Comparison of ENCODE assay signal across 18 mouse cellular contexts in genomic region chr19:47497736-47498135, GRCm38 (mm10). TPM values are rescaled to one million over a fixed set of nuclear protein-coding genes. Genes with fewer than 3 reads are reported as not detected.
A peak's percentile ranks its signal among the peaks of the same experiment; 100 is the strongest.
DNase-seq lines count a peak whose midpoint lies in the region; ATAC-seq and TF ChIP-seq lines count a peak whose summit lies in the region.
"Had no signal": no experiment of that assay in that cellular context is flagged by ENCODE, and none has a peak within 500 bp of the region (broad histone marks: within the 10 kb centered on the region; RNA-seq: fewer than 3 reads in every experiment).

No protein-coding gene starts in this region.

- H3K4me2 ChIP-seq in forebrain, embryonic 13.5 days, result no peak overlapping the region
- no peak overlapping the region for H3K4me2 ChIP-seq in forebrain, embryonic 11.5 days (ENCODE audit: low read depth, low read length, severe bottlenecking)
- H3K4me2 ChIP-seq in limb, embryonic 14.5 days (replicated peaks; ENCODE audit: low read depth, low read length, severe bottlenecking), result no peak overlapping the region
- H3K4me2 ChIP-seq: forebrain, embryonic 15.5 days; heart, embryonic 12.5 days; hindbrain, embryonic 14.5 days had no signal

- no peak overlapping the region for H3K9ac ChIP-seq in forebrain, embryonic 13.5 days
- no peak overlapping the region for H3K9ac ChIP-seq in forebrain, embryonic 11.5 days (ENCODE audit: low read length)
- no peak overlapping the region for H3K9ac ChIP-seq in limb, embryonic 14.5 days (ENCODE audit: low read depth, low read length, severe bottlenecking)
- H3K9ac ChIP-seq: forebrain, embryonic 15.5 days; heart, embryonic 12.5 days; hindbrain, embryonic 14.5 days had no signal

- no peaks in the 10 kb centered on the region for H3K27me3 ChIP-seq in forebrain, embryonic 13.5 days
- no peaks in the 10 kb centered on the region for H3K27me3 ChIP-seq in forebrain, embryonic 11.5 days (ENCODE audit: control insufficient read depth, insufficient read depth, low read length)
- no peaks in the 10 kb centered on the region for H3K27me3 ChIP-seq in limb, embryonic 10.5 days (ENCODE audit: low read depth, poor library complexity, severe bottlenecking)
- H3K27me3 ChIP-seq in limb, embryonic 14.5 days (ENCODE audit: control insufficient read depth, insufficient read depth, low read length), result no peaks in the 10 kb centered on the region
- H3K27me3 ChIP-seq: forebrain, embryonic 15.5 days; heart, embryonic 12.5 days; Patski had no signal

- peaks cover 24% of the 10 kb centered on the region for H3K4me1 ChIP-seq in forebrain, embryonic 13.5 days
- H3K4me1 ChIP-seq in forebrain, embryonic 11.5 days (replicated peaks; ENCODE audit: control insufficient read depth, insufficient read depth, low read length), result peaks cover 9% of the 10 kb centered on the region; the same call in 1 of the 2 replicates
- peaks cover 38% of the 10 kb centered on the region for H3K4me1 ChIP-seq in limb, embryonic 10.5 days
- peaks cover 29% of the 10 kb centered on the region for H3K4me1 ChIP-seq in limb, embryonic 14.5 days (ENCODE audit: control insufficient read depth, insufficient read depth, low read length)

- DNase-seq in forebrain, embryonic 11.5 days (ENCODE audit: low spot score), result no peak
- DNase-seq in limb, embryonic 10.5 days (ENCODE audit: low spot score), result no peak
- DNase-seq in limb, embryonic 14.5 days (ENCODE audit: low spot score), result no peak
- DNase-seq in layer of hippocampus, adult 18-20 months (ENCODE audit: low spot score in 2 of 2), result no peak
- DNase-seq in right cerebral cortex, postnatal 4 days, result no peak
- DNase-seq in cerebellum, adult 9-10 months, result no peak
- DNase-seq: adrenal gland, postnatal 14 days; cerebellum, adult 11-12 months; cerebellum, adult 9-11 months; cerebellum, postnatal 36 days; gastrocnemius, postnatal 14 days had no signal

- peak overlapping the region; percentile 14; the same call in 1 of the 2 replicates for H3K27ac ChIP-seq in forebrain, embryonic 13.5 days
- H3K27ac ChIP-seq in forebrain, embryonic 11.5 days (ENCODE audit: low read depth, low read length), result no peak overlapping the region
- H3K27ac ChIP-seq in limb, embryonic 10.5 days, result peak overlapping the region; percentile 62; the same call in 1 of the 2 replicates
- H3K27ac ChIP-seq in limb, embryonic 14.5 days (replicated peaks; ENCODE audit: low read depth, low read length), result no peak overlapping the region; the same call in 1 of the 2 replicates
- H3K27ac ChIP-seq: forebrain, embryonic 15.5 days; hindbrain, embryonic 10.5 days; hindbrain, embryonic 14.5 days had no signal

- WGBS in forebrain, embryonic 13.5 days, result 92% methylated on average over 6 of the region's 6 CpGs
- WGBS in forebrain, embryonic 11.5 days, result 87% methylated on average over 6 of the region's 6 CpGs
- 94% methylated on average over 6 of the region's 6 CpGs for WGBS in limb, embryonic 10.5 days
- 41% methylated on average over 6 of the region's 6 CpGs for WGBS in limb, embryonic 14.5 days

- no peaks in the 10 kb centered on the region for H3K9me3 ChIP-seq in forebrain, embryonic 13.5 days (replicated peaks)
- no peaks in the 10 kb centered on the region for H3K9me3 ChIP-seq in forebrain, embryonic 11.5 days (ENCODE audit: control insufficient read depth, low read length)
- no peaks in the 10 kb centered on the region for H3K9me3 ChIP-seq in limb, embryonic 10.5 days (replicated peaks)
- H3K9me3 ChIP-seq in limb, embryonic 14.5 days (ENCODE audit: control insufficient read depth, low read length), result no peaks in the 10 kb centered on the region
- H3K9me3 ChIP-seq: forebrain, embryonic 15.5 days; hindbrain, embryonic 10.5 days had no signal

- H3K4me3 ChIP-seq in forebrain, embryonic 13.5 days, result no peak overlapping the region
- H3K4me3 ChIP-seq in forebrain, embryonic 11.5 days (ENCODE audit: low read depth, low read length), result no peak overlapping the region
- no peak overlapping the region for H3K4me3 ChIP-seq in limb, embryonic 10.5 days
- no peak overlapping the region for H3K4me3 ChIP-seq in limb, embryonic 14.5 days (replicated peaks; ENCODE audit: low read length)
- H3K4me3 ChIP-seq: forebrain, embryonic 15.5 days; heart, embryonic 12.5 days; hindbrain, embryonic 10.5 days had no signal

- no peak for TF ChIP-seq POLR2A in limb, embryonic 14.5 days (IDR thresholded peaks at IDR 0.05; ENCODE audit: borderline replicate concordance, extremely low read depth, insufficient read depth, insufficient read length)

- H3K36me3 ChIP-seq in forebrain, embryonic 13.5 days (ENCODE audit: poor library complexity, severe bottlenecking), result peaks cover 8% of the 10 kb centered on the region; the same call in 1 of the 2 replicates
- no peaks in the 10 kb centered on the region for H3K36me3 ChIP-seq in forebrain, embryonic 11.5 days (ENCODE audit: control insufficient read depth, insufficient read depth, low read length)
- peaks cover 17% of the 10 kb centered on the region; the same call in 1 of the 2 replicates for H3K36me3 ChIP-seq in limb, embryonic 10.5 days
- H3K36me3 ChIP-seq in limb, embryonic 14.5 days (ENCODE audit: control insufficient read depth, insufficient read depth, low read length), result 0 out of 2 replicates have a peak, but pooled peaks cover 2% of the 10 kb centered on the region
- H3K36me3 ChIP-seq: forebrain, embryonic 15.5 days had no signal

- no peak for ATAC-seq in forebrain, embryonic 13.5 days
- ATAC-seq in forebrain, embryonic 11.5 days (replicated peaks; ENCODE audit: low FRiP score), result no peak
- ATAC-seq in limb, embryonic 14.5 days (ENCODE audit: low FRiP score, low read depth), result peak; percentile 48
- ATAC-seq: activated CD4-positive, CD25-positive, alpha-beta regulatory T cell, adult 4 months; forebrain, embryonic 15.5 days; Patski had no signal

RNA-seq across cellular contexts. Expression of gene Sh3pxd2a, which starts 33.5 kb away (rescaled TPM):
- polyA plus RNA-seq in forebrain, embryonic 13.5 days (2015; fragmentation: Nextera tagmentation; extraction: Ambion mirVana), result 3.0 and 3.6 TPM in 2 replicates
- 5.2 and 5.4 TPM in 2 replicates for polyA plus RNA-seq in forebrain, embryonic 11.5 days (2014; fragmentation: Nextera tagmentation; extraction: Ambion mirVana)
- 3.1 and 3.8 TPM in 2 replicates for polyA plus RNA-seq in limb, embryonic 10.5 days (2016; fragmentation: Nextera tagmentation; extraction: Ambion mirVana)
- polyA plus RNA-seq in limb, embryonic 14.5 days (2012; rRNA removed), result 61.7 and 66.8 TPM in 2 replicates
- 17.1 and 19.8 TPM in 2 replicates for polyA plus RNA-seq in limb, embryonic 14.5 days (2014; fragmentation: Nextera tagmentation; extraction: Ambion mirVana)
- total RNA-seq in layer of hippocampus, adult 18-20 months (2021), result 10 to 100 TPM; 33.4 to 35.4 TPM

RNA-seq across cellular contexts. Expression of gene Stn1, which starts 39.6 kb away (rescaled TPM):
- polyA plus RNA-seq in forebrain, embryonic 13.5 days (2015; fragmentation: Nextera tagmentation; extraction: Ambion mirVana), result 39.0 and 42.2 TPM in 2 replicates
- polyA plus RNA-seq in forebrain, embryonic 11.5 days (2014; fragmentation: Nextera tagmentation; extraction: Ambion mirVana), result 54.0 and 54.9 TPM in 2 replicates
- polyA plus RNA-seq in limb, embryonic 10.5 days (2016; fragmentation: Nextera tagmentation; extraction: Ambion mirVana), result 62.3 and 74.5 TPM in 2 replicates
- 37.6 and 39.1 TPM in 2 replicates for polyA plus RNA-seq in limb, embryonic 14.5 days (2012; rRNA removed)
- 53.6 and 56.3 TPM in 2 replicates for polyA plus RNA-seq in limb, embryonic 14.5 days (2014; fragmentation: Nextera tagmentation; extraction: Ambion mirVana)
- total RNA-seq in layer of hippocampus, adult 18-20 months (2021), result 10 to 100 TPM; 21.0 to 22.8 TPM

Comparison
In these comparisons a context has a peak if more than half of its experiments do, and no peak if none do; other contexts are left out.
1. H3K27ac ChIP-seq: peak in forebrain, embryonic 13.5 days (single experiment) and limb, embryonic 10.5 days (single experiment); none in forebrain, embryonic 11.5 days (single experiment) and limb, embryonic 14.5 days (single experiment).